Mouse (Mus musculus) neutrophil, adult 5-6 weeks (primary cell): ENCODE data around the gene Atp13a3. TPM values are rescaled to one million over a fixed set of nuclear protein-coding genes. Genes with fewer than 3 reads are reported as not detected.

Experiments
- total RNA-seq: library from RNA; stranded (forward); fragments of 200-1000 nt; gene quantifications from 2 replicates; pipeline ENCODE4 v1.2.3, GENCODE M21; 2017

Gene Atp13a3
- total RNA-seq, 1 experiment from 2014 or later: 64.1 TPM

Other genes starting within 250 kb of the Atp13a3 start
- gene Cpn2, start 138.5 kb downstream of the Atp13a3 start, total RNA-seq: 0.12 TPM in 1 of 2 replicates, not detected in the other
- gene Lrrc15, start 122.7 kb downstream of the Atp13a3 start, total RNA-seq: not detected in 2 replicates
- gene Gp5, start 95.2 kb downstream of the Atp13a3 start, total RNA-seq: 3.8 and 5.8 TPM in 2 replicates
- not detected in 2 replicates for gene Tmem44, start 144.9 kb upstream of the Atp13a3 start, total RNA-seq
- gene Lsg1, start 181.6 kb upstream of the Atp13a3 start, total RNA-seq: 58.8 and 71.8 TPM in 2 replicates
- gene Fam43a, start 193.7 kb upstream of the Atp13a3 start, total RNA-seq: 43.5 and 46.5 TPM in 2 replicates